ENCODE assay signal across 9 mouse cellular contexts in the genomic region with DNA sequence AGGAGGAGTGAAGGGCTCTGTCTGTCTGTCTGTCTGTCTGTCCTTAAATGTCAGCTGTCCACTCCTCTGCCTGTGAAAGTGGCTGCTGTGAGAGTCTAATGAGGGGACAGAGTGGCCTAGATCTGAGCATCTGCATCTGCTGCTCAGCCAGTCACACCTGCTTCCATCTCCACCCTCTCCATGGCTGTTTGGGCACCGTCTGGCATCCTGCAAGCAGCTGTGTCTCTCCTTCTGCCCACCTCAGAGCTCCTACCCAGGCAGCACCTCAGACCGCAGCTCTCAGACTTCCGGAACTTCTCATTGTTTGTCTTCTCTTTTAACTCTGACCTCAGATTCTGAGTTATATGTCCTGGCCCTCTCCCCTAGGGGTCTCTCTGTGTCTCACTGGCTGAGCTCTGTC.
DNase-seq lines count a peak whose midpoint lies in the region; ATAC-seq and TF ChIP-seq lines count a peak whose summit lies in the region.
"Had no signal": no experiment of that assay in that cellular context is flagged by ENCODE, and none has a peak within 500 bp of the region (broad histone marks: within the 10 kb centered on the region; RNA-seq: fewer than 3 reads in every experiment).

No protein-coding gene starts in this region.

- DNase-seq in hindbrain, embryonic 11.5 days (ENCODE audit: low spot score) = no peak
- DNase-seq in hindbrain, postnatal 0 days (ENCODE audit: low spot score) = no peak
- peak; percentile 53 for DNase-seq in T-cell, adult 2 months (ENCODE audit: low spot score)
- peak; percentile 10 to 29 for DNase-seq in natural killer cell, adult 2 months (ENCODE audit: low spot score in 2 of 2)
- DNase-seq in left cerebral cortex, postnatal 25 days (ENCODE audit: low spot score in 2 of 2) = no peak
- no peak for DNase-seq in adrenal gland, postnatal 10 days

- 55% methylated on average over 3 of the region's 3 CpGs for WGBS in hindbrain, embryonic 11.5 days
- WGBS in hindbrain, postnatal 0 days = 49% methylated on average over 3 of the region's 3 CpGs
- 48% methylated on average over 3 of the region's 3 CpGs for WGBS in forebrain, embryonic 16.5 days
- 38% methylated on average over 3 of the region's 3 CpGs for WGBS in kidney, embryonic 16.5 days

- no peak for TF ChIP-seq CTCF in hindbrain, postnatal 0 days (IDR thresholded peaks at IDR 0.05; ENCODE audit: low read depth)

- H3K4me2 ChIP-seq in hindbrain, embryonic 11.5 days (replicated peaks; ENCODE audit: low read depth, low read length) = no peak overlapping the region
- no peak overlapping the region for H3K4me2 ChIP-seq in hindbrain, postnatal 0 days (ENCODE audit: low read depth, low read length)
- H3K4me2 ChIP-seq in forebrain, embryonic 16.5 days (ENCODE audit: low read length) = no peak overlapping the region
- H3K4me2 ChIP-seq in kidney, embryonic 16.5 days (replicated peaks; ENCODE audit: low read depth, low read length) = no peak overlapping the region

- no peaks in the 10 kb centered on the region for H3K9me3 ChIP-seq in hindbrain, embryonic 11.5 days (ENCODE audit: control insufficient read depth, low read length)
- H3K9me3 ChIP-seq in hindbrain, postnatal 0 days (ENCODE audit: low read length) = no peaks in the 10 kb centered on the region
- no peaks in the 10 kb centered on the region for H3K9me3 ChIP-seq in forebrain, embryonic 16.5 days (ENCODE audit: control insufficient read depth, low read length)
- H3K9me3 ChIP-seq in kidney, embryonic 16.5 days (ENCODE audit: low read length) = no peaks in the 10 kb centered on the region

- no peaks in the 10 kb centered on the region for H3K36me3 ChIP-seq in hindbrain, embryonic 11.5 days (ENCODE audit: control insufficient read depth, insufficient read depth, low read length)
- H3K36me3 ChIP-seq in hindbrain, postnatal 0 days (ENCODE audit: insufficient read depth, low read length) = no peaks in the 10 kb centered on the region
- H3K36me3 ChIP-seq in forebrain, embryonic 16.5 days (ENCODE audit: control insufficient read depth, insufficient read depth) = no peaks in the 10 kb centered on the region
- no peaks in the 10 kb centered on the region for H3K36me3 ChIP-seq in kidney, embryonic 16.5 days (ENCODE audit: insufficient read depth, low read length)

- intact Hi-C loops in left cerebral cortex, postnatal 25 days (cut with DNase I) = no loop called here

- H3K27me3 ChIP-seq in hindbrain, embryonic 11.5 days (ENCODE audit: control insufficient read depth, insufficient read depth, low read length) = no peaks in the 10 kb centered on the region; the same call in 1 of the 2 replicates
- 0 out of 2 replicates have a peak, but pooled peaks cover 4% of the 10 kb centered on the region for H3K27me3 ChIP-seq in hindbrain, postnatal 0 days (ENCODE audit: insufficient read depth, low read length)
- H3K27me3 ChIP-seq in forebrain, embryonic 16.5 days (replicated peaks; ENCODE audit: control insufficient read depth, insufficient read depth, low read length) = no peaks in the 10 kb centered on the region
- H3K27me3 ChIP-seq in kidney, embryonic 16.5 days (ENCODE audit: insufficient read depth, low read length) = peaks cover 47% of the 10 kb centered on the region

- H3K4me1 ChIP-seq in hindbrain, embryonic 11.5 days (replicated peaks; ENCODE audit: control insufficient read depth, insufficient read depth, low read length) = peaks cover 16% of the 10 kb centered on the region
- peaks cover 12% of the 10 kb centered on the region for H3K4me1 ChIP-seq in hindbrain, postnatal 0 days (ENCODE audit: insufficient read depth, low read length)
- peaks cover 45% of the 10 kb centered on the region for H3K4me1 ChIP-seq in forebrain, embryonic 16.5 days (replicated peaks; ENCODE audit: control insufficient read depth, insufficient read depth, low read length)
- peaks cover 29% of the 10 kb centered on the region for H3K4me1 ChIP-seq in kidney, embryonic 16.5 days (ENCODE audit: insufficient read depth, low read length)

- no peak overlapping the region for H3K9ac ChIP-seq in hindbrain, embryonic 11.5 days (ENCODE audit: low read depth, low read length)
- H3K9ac ChIP-seq in hindbrain, postnatal 0 days (replicated peaks; ENCODE audit: low read length) = no peak overlapping the region
- no peak overlapping the region for H3K9ac ChIP-seq in forebrain, embryonic 16.5 days (replicated peaks; ENCODE audit: low read depth, low read length)
- H3K9ac ChIP-seq in kidney, embryonic 16.5 days (replicated peaks; ENCODE audit: low read length) = no peak overlapping the region

- peak overlapping the region; percentile 83; the same call in 1 of the 2 replicates for H3K27ac ChIP-seq in hindbrain, embryonic 11.5 days (ENCODE audit: low read depth, low read length)
- no peak overlapping the region for H3K27ac ChIP-seq in hindbrain, postnatal 0 days
- H3K27ac ChIP-seq in forebrain, embryonic 16.5 days (ENCODE audit: low read length) = peak overlapping the region; percentile 94
- H3K27ac ChIP-seq in kidney, embryonic 16.5 days (ENCODE audit: low read length) = no peak overlapping the region

- no peak overlapping the region for H3K4me3 ChIP-seq in hindbrain, embryonic 11.5 days (ENCODE audit: low read depth, low read length)
- H3K4me3 ChIP-seq in hindbrain, postnatal 0 days (ENCODE audit: low read length) = no peak overlapping the region
- no peak overlapping the region for H3K4me3 ChIP-seq in forebrain, embryonic 16.5 days (replicated peaks; ENCODE audit: low read length)
- no peak overlapping the region for H3K4me3 ChIP-seq in kidney, embryonic 16.5 days (ENCODE audit: low read length)

- ATAC-seq in hindbrain, embryonic 11.5 days (ENCODE audit: low FRiP score) = no peak
- ATAC-seq in hindbrain, postnatal 0 days = no peak
- no peak for ATAC-seq in forebrain, embryonic 16.5 days
- ATAC-seq in kidney, embryonic 16.5 days (ENCODE audit: low FRiP score, low TSS enrichment) = no peak
- ATAC-seq: inflammation-experienced regulatory T-cells, adult 6 months had no signal

Comparison
In these comparisons a context has a peak if more than half of its experiments do, and no peak if none do; other contexts are left out.
1. H3K27ac ChIP-seq: peak in hindbrain, embryonic 11.5 days (single experiment) and forebrain, embryonic 16.5 days (single experiment); none in hindbrain, postnatal 0 days (single experiment) and kidney, embryonic 16.5 days (single experiment).
2. DNase-seq: peak in T-cell, adult 2 months (single experiment) and natural killer cell, adult 2 months (2 of 2); none in hindbrain, embryonic 11.5 days (single experiment), hindbrain, postnatal 0 days (single experiment), left cerebral cortex, postnatal 25 days (0 of 2) and adrenal gland, postnatal 10 days (single experiment).